Mouse (Mus musculus) urinary bladder, adult 18-20 months (tissue): ENCODE results near the gene Fam8a1.
A peak's percentile ranks its signal among the peaks of the same experiment; 100 is the strongest.

ENCODE experiments used
- DNase-seq, 2 experiments: peaks; one replicate each; pipeline ENCODE4 v3.0.0; 2022; ENCODE audit warnings: low spot score in 2 of 2, mixed read lengths in 2 of 2

Gene Fam8a1

DNA sequence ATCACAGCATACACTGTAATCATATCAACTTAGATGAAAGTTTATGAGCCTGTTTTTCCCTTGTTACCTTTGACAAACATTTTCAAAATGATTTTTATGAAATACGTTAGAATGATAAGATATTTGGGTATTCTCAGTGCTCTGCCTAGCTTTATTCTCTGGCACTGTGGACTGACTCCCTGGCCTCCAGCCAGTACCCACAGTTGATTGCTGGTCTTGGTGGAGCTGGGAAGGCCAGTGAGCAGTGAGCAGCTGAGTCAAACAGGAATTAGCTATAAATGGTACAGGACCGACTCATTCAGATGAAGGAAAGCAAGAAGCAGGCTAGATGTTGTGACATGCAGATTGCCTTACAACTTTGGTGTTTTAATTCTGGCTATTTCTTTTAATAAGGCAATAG lies 5.3 kb downstream of the Fam8a1 start:
- DNase-seq = no peak

DNA sequence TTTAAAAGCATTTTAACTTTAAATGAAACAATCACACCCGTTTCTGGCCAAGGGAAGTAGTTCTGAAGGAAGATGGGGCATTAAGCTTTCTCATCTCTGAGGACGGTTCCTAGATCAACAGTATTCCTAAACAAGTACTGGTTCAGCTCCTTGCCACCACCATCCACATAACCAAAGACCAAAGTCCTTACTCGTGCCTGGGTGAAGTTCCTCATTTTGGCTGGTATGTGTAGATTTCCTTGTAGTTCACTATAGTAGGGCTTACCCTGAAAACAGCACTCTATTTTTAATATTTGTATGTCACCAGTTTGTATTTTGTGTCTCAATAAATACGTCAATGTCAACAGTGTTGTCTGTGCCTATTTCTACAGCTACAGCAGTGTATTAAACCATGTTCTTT lies 8.4 kb downstream of the Fam8a1 start:
- no peak for DNase-seq

DNA sequence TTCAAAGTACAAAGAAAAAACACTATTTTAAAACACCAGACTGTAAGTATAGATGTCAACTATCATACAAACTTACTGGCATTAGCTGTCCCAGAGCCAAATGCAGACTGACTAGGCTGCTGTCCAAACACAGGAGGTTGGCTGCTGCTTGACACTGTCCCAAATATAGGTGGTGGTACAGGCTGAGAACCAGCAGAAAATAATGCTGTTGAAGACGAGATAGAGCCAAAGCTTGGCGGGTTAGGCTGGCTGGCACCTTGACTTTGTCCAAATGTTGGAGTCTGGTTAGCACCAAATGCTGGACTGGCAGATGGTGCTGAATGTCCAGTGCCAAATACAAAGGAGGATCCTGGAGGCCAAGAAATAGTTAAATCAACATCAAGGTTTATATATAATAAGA lies 13.6 kb downstream of the Fam8a1 start:
- no peak for DNase-seq

DNA sequence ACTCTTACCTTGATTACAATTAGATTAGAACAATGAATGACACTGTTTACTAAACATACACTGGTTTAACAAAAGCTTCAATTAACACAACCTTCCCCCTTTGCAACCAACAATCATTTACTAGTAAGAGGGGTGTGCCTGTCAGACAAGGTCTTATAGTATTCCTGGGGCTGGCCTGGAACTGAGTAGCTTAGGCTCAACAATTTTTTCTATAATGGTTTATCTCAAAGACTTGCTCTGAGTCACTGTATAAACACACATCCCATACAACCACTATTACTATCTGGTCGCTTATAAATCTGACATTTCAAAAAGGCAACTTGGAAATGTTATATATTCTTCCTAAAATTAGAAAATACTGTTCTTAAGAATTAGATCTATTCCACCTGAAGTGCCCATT lies 14.0 kb downstream of the Fam8a1 start:
- DNase-seq = no peak

DNA sequence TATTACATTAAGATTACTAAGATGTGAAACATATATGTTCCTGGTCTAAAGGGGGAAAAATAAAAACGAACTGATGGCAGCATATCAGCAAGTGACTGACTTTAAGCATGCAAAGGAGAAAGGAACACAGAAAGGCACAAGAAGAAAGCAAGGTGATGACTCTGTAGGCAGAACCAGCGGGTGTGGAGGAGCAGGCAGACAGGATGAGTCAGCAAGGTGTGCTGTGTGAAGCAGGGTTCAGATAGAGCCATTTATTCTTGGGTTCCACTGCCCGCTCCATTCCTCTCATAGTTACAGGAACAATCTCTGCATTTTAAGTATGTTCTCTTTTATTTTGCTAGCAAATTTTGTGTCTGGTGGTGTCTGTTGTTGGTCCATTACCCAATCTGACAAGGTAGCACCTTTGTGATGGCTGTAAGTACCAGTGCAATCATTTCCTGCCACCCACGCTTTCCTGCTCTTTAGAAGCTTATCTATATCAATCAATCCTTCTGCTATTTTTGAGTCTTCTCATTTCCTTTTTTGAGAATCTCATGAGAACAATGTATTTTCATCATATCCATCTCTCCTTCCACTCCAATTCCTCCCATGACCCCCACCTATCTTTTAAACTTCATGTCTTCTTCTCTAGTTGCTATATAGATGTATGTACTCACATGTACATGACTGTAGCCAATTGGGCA lies 21.4 kb downstream of the Fam8a1 start:
- no peak for DNase-seq

DNA sequence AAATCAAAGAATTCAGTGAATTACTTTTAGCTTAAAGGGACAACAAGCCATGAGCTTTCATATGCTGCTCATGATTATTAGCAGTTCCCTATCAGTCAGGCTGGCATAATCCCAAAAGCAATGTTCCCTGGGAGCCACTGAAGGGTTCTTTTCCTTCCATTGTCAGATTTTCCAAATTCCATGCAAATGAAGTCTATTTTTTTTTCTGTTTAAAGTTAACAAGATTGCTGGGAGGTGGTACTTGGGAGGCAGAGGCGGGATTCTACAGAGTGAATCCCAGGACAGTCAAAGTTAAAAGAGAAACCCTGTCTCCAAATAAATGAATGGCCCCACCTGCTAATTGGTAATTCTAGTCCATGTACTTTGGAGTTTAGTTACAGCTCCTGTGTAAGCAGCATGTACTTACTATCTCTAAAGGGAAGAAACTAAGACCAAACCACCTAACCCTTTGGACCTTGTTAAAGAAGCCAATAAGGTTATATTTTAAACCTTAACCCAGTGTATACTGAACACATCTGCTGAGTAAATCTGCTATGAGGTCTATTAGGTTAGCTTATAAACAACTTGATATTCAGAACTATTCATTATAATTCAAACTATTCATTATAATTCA lies 26.1 kb downstream of the Fam8a1 start:
- DNase-seq = no peak

DNA sequence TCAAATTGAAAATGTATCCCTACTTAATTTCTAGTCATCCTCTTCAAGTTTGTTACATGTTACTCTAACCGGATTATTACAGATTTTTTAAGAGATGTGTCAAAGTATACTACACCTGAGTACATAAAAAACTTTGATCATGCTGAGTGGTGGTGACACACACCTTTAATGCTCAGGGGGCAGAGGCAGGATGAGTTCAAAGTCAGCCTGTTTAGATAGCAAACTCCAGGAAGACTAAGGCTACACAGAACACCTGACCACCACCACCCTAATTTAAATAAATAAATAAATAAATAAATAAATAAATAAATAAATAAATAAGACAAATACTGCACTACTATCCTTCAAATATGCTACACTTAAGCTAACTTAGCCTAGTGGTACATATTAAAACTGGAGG lies 26.6 kb downstream of the Fam8a1 start:
- DNase-seq = no peak

DNA sequence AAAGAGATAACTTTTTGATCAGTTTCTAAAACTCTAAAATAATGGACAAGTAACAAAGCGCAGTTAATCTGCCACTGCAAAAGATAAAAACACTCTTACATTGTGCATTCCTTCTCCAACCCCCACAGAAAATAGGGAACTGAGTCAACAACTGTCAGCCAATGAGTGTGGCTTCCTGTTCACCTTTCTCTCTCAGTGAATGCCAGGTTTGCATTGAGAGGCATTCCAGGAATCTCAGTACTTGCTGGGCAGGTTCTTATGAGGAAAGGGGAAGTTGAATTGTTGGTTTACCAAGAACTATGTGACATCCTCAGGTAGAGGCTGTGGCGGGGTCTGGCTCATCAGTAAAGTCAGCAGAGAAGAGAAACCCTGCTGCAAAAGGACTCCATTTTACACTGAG lies 27.5 kb downstream of the Fam8a1 start:
- no peak for DNase-seq

DNA sequence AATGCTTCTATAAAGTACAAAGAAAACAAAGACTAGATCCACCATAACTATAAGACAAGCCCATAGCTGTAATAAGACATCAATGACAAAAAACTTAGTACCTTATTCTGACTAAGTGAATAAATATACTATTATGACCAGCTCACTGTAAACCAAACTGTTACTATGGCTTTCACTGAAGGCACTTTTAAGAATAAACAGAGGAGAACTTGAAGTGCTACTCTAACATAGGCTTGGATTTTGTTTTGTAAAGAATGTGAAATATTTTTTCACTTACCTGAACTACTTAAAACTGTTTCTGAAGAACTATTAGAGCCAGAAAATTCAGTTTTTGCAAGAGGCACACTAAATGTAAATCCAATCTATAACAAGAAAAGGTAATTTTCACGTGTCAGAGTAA lies 30.1 kb downstream of the Fam8a1 start:
- no peak for DNase-seq

DNA sequence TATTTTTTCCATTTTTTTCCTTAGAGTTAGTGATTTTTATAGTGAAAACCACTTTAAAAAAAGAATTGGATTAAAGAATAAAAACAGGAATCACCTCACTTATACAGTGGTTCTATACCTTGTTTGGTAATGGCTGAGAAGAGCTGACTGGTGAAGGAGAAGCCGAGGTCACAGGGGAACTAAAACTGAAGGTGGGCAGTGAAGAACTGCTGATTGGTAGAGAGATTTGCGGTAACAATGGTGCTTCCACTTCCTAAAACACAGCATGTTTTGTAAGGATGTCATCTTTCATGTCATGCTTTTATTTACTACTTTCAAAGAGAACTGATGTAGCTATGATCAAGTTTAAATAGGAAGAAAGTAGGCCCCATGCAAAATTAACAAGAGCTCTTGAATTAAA lies 32.2 kb downstream of the Fam8a1 start:
- no peak for DNase-seq

DNA sequence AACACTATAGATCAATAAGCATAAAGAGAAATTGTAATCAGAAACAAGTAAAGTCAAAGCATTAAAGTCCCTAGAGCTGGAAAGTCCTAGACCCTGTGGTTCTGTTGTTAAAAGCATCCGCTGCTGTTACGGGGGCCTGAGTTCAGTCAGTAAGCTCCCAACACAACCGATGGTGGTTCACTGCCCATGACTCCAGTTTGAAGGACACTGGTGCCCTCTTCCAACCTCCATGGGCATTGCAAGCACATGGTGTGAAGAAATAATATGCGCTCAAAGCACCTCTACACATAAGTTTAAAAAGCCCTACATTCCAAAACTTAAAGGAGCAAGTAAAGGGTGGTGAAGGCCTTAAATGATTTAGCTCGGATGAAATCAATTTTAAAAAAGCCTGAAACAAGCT lies 33.8 kb downstream of the Fam8a1 start:
- no peak for DNase-seq

DNA sequence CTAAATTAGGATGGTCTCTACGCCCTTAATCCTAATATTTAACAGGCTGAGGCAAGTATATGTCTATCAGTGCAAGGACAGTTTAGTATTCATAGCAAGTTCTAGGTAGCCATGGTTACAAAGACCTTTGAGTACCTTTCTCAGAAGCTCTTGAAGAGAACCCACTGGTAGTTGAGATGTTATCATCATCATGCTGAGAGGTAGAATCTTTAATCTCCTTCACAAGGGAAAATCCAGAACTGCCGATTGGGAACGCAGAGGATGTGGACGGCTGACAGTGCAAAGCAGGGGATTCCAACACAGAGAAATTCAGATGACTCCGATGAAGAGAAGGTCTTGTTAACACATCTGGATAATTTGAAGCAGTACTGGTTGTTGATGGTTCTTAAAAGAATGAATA lies 44.2 kb downstream of the Fam8a1 start:
- DNase-seq = no peak

DNA sequence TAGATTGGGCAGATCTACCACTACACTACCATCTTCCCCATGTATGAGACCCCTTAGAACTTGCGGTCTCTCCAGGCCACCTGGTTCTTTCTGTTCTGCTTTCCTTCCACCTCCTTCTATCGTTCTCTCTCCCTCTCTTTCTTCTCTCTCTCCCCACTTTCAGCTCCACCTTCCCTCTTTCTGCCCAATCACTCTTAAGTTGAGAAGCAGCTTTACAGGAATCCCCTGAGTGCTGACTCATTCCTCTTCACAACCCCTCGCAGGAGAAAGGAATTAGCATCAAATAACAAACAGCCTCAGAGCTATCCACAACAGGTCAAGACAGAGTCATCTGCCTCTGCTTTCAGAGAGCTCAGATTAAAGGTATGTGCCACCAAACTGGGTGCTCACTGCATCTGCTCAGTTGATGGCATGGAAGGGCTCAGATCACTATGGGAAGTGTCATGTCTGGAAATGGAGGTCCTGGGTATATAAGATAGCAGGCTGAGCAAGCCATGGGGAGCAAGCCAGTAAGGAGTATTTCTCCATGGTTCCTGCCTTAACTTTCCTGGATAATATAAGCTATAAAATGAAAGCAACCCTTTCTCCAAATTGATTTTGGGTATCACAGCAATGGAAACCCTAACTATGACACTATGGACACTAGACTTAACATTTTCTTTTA lies 46.8 kb downstream of the Fam8a1 start:
- no peak for DNase-seq

DNA sequence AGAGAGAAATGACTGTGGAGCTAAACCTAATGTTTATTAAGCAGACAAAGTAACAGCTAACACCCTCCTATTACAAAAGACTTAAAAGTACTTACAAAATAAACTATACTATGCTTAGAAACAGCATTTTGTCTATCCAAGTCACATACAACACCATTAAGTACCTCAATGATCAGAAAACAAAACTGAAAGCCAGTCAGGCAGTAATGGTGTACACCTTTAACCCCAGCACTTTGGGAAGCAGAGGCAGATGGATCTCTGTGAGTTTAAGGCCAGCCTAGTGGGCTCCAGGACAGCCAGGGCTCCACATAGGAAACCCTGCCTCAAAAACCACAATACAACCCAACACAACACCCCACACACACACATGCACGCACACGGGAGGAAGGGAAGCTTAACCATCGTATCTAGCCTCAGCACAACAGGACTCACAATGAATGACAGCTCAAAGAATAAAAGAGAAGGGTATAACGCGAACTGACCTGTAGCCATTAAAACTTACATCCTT lies 49.6 kb downstream of the Fam8a1 start:
- no peak for DNase-seq

DNA sequence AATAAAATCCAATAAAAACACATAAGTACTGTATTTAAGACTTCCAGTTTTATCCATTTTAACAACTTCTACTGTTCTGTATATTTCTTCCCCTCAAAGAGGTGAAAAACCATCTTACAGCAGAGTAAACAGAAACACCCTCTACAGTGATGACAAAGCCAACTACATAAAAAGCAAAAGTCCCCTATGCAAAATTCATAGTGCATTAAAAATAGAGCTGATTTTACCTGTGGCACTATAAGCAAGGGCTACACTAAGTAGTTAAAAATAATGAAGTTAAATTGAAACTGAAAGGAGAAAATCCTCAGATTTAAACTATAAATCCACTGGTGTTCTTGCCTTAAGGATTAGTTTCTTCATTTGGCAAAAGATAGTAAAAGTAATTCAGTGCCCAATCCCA lies 51.7 kb downstream of the Fam8a1 start:
- no peak for DNase-seq

DNA sequence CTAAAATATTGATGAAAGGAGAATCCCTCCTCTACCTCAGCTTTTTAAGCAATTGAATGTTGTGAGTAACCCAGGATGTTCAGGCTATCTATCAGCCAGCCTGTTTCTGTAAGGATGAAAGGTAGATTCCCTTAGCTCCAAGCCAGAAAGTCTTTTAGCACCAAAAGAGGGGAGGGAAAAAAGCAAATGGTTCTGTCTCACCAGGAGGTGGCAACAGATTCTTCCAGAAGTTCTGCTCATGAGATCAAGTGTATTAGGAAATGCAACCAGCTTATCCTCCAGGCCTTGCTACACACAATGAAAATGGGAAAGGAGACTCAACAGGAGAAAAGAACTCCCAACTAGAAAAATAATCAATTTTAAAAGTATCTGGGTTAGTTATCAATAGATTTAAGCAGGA lies 55.0 kb downstream of the Fam8a1 start:
- no peak for DNase-seq

DNA sequence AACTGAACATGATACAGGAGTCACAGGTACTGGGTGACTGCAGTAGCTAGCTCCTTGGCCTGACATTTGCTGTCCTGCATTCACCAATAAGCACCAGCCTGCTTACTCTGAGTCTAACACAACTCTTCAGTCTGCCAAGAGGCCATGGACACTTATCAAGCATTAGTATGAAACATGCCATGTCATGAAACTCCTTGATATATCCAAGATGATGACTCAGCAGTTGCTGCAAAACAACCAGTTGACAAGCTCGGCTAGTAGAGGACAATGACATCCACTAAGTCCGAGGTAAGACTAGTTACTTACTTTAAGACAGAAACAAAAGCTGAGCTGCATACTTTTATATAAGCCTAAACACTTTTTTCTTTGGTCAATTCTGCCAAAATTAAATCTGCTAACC lies 55.9 kb downstream of the Fam8a1 start:
- no peak for DNase-seq

DNA sequence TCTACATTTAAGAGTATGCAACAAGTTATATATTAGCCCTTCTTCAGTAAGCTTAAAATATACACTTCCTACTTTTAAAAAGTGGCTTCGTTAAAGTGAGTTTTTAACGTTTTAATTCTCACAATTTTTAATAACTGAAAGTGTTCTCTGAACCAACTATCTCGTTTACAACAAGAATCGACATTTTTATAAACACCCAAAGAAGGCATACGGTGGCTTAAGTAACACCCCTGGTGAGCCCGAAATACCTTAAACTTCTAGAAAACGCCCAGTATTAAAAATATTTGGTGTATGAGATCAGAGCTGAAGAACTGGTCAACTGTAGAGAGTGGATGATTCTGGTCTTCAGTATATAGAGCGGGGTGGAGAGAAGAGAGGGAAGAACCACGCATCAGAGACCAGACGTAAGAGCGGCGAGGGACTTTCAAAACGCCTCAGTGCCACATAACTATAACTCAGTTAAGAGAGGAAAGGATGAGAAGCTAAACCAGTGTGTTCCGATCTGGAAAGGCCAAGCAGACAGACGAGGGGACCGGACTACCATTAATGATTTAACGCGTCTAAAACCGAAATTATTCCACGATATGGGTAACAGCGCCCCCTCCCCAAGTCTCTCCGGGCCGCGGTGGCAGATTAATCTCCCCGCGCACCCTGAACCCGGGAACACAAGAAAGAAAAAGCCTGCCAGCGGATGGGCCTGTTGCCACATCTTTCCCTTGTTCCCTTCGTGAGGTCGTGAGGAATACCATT lies 57.1 kb downstream of the Fam8a1 start:
- DNase-seq = peak in 1 of 2 experiments; percentile 8

DNA sequence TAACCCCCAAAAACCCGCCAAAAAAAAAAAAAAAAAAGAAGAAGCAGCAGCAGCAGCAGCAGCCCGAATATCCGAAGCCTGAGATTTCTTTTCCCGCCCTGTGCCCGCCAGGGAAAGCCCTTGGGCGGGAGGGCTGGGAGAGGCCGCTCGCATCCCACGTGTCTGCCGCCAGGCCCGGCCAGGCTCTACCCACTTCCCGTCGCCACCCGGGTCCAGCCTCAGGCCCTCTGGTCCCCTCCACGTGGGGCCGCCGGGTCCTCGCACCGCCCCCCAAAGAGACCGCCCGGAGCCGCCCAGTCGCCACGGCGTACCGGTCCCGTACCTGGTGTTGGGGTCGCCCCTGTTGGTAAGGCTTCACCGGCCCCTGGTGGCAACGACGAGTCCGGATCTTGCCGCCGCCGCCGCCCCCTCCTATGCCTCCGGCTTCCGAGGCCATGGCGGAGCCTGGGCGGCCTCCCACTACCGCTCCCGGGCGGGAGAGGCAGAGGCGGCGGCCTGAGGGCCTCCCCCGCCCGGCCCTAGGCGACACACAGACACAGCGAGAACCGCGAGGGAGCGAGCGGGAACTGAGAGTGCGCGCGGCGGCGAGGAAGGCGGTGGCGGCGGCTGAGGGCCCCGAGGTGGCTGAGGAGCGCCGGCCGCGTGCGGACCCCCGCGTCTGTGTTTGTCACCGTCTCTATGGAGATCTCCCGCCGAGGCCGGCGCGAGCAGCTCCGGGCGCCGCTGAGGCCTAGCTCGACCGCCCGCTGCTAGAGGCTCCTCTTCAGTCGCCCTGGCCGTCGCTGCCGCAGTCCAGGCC lies 57.9 kb downstream of the Fam8a1 start:
- DNase-seq = peak; percentile 48 to 69
